Mouse (Mus musculus) spleen, adult 12 weeks (tissue): ENCODE results near the gene Camta1.

Source experiments
- DNase-seq: peaks from one replicate; pipeline ENCODE4 v3.0.0; 2022; ENCODE audit warnings: low spot score

Gene Camta1

DNA sequence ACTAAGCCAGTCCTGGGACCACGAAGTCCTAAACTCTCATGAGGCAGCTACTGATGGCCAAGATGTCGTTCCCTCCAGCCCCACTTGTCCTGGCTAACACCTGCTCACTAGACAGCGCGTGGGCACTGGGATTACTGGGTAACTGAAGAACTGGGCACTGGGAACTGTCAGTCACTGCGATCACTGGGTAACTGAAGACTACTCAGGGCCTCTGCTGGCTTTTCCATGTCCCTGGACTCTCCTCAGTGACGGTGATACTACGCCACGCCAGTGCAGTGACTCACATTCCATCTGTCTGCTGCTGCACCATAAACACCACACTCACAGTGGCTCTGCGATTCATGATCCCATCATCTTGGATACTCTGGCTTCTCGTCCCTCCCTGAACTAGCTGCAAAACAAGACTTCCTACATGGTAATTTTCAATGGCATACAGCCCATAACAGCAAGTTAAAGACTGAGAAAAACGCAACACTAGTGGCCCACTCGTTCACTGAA lies 81.7 kb downstream of the Camta1 start:
- no peak for DNase-seq

DNA sequence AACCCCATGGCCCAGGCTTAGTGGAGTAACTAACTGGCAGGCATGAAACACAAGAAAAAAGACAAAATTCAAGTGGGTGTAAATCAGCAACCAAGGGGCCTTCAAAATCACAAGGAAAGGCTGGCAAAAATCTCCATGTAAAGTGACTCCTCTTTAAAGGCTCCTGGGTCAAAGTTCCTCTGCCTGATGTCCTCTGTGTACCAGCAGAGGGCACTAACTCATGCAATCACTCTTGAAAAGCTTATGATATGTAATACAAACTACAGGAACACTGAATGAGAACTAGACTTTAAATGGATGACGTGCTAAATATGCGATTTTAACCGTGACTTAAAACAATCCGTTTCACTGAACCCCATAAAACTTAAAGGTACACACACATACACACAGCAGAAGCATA lies 83.2 kb downstream of the Camta1 start:
- no peak for DNase-seq

DNA sequence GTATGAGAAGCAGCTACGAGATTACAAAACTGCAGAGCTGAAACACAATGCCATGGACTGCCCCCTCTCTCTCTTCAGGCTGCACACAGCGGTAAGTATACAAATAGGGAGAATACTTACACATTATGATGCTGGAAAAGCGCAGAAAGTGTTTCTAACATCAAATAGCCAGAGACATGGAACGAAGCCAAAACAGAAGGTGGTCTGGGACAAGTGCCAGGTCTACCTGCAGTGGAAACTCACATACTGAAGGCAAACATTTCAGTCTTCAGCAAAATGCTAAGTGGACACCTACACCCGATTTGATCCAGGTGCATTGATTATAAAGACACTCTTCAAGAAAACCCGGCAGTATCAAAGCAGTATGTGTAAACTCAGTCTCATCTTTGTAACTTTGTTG lies 84.2 kb downstream of the Camta1 start:
- no peak for DNase-seq

DNA sequence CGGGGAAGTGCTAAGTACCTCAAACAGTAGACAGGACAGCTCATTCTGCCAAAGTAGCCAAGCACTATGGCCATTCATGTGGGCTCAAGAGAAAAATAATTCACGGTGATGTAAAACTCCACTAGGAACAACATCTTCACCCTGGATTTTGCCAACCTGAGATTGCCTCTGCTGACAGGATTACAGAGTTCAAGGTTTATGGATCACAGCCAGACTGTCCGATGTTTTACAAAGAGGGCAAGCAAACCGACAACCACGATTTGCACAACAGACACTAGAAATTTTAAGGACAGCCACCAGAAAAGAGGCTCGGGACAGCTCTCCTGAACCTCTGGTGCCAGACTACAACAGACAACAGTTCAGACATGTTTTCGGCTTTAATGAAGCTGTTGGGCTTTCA lies 86.2 kb downstream of the Camta1 start:
- DNase-seq: no peak

DNA sequence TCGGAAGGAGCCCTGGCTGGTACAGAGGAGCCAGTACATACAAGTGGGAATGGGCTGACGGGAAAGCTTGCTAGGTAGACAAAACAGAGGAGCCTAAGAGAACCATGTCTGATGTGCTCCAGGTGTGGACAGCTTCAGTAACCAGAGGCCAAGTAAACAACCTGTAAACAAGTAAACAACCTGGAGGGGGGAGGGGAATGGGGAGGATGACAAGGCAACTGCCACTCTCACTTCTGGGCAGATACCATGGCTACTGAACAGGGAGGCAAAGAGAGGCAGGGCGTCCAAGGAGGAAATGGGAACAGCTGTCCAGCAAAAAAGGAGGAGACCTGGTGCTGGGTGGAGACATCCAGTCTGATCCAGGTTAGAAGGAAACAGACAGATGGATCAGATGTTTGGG lies 88.0 kb downstream of the Camta1 start:
- no peak for DNase-seq

DNA sequence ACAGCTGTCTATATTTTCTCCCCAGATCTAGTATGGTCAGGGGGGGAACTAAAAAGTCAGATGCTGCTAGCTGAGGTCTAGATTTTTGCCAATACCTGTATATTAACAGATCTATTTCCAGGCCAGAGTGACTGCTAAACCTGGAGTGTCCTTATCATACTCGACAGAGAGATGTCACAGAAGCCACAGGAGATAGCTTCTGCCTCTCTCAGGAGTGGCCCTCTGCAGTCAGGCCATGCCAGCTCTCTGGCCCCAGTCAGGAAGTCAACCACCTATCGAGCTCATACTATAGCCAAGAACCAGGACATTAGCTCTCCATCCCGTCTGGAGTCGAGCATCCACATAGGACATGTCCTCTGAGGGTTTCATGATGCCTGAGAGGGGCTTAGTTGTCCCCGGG lies 88.7 kb downstream of the Camta1 start:
- DNase-seq: no peak

DNA sequence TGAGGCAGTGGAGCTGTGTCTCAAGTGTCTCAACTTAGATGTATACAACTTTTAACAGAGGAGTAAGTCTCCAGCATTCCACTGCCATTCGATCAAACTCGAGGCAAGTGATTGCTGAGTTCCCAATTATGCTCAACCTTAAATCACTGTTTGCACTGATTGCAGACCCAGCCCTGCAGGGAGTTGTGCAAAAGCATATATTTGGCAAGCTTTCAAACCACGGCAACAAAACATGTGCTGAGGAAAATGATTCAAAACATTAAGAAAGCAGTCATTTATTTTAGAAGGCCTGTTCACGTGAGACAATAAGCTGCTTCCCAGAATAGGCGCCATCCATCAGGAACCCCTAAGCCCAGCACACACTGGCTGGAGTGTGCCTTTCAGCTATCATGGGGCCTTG lies 91.0 kb downstream of the Camta1 start:
- DNase-seq: no peak

DNA sequence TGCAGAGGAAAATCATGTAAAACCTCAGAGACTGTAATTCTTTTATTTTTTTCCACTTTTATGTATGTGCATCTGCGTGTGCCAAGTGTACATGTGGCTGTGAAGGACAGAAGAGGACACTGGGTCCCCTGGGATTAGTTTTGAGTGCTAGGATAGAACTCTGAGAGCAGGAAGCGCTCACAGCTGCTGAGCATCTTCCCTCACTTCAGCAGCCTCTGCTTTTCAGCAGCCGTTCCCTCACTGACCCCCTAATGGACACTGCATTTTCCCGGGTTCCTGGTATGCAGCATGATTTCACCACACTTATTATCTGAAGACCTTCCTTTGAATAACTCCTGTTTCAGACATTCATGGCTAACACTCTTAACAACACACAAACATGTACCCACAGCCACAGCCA lies 93.9 kb downstream of the Camta1 start:
- DNase-seq: no peak

DNA sequence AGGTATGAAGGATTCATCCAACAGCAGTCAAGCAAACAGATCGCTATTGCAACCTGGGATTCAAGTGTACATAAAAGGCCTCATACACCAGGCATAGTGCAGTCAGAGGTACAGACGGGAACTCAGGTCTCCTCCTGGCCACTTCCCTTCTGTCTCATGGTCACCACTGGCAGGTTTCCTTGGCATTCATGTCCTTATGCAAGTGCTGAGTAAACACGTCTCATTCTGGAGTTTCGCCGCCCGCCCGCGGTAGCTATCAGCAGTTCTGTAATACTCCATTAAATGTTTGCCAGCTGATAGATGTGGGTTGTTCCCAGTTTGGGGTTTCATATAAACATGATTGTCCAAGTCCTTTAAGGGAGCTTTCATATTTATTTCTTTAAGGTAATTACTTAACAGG lies 94.3 kb downstream of the Camta1 start:
- no peak for DNase-seq

DNA sequence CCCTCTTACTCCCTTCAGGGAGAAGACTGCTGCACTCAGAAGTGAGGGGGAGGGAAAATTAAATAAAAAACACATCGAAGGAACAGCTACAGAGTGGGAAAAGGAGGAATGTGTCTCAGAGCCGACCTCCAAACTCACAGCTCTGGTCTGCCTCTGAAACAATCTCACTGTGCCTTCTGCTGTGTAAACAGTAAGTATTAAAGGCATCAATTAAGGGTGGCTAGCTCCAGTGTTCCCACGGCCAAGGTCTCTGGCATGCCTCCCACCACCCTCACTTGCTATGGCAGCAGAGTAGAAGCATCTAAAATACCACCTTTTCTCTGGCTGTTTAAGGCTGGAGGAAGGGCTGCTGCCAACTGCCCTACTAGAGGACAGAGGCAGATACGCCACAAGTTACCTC lies 96.3 kb downstream of the Camta1 start:
- DNase-seq: no peak

DNA sequence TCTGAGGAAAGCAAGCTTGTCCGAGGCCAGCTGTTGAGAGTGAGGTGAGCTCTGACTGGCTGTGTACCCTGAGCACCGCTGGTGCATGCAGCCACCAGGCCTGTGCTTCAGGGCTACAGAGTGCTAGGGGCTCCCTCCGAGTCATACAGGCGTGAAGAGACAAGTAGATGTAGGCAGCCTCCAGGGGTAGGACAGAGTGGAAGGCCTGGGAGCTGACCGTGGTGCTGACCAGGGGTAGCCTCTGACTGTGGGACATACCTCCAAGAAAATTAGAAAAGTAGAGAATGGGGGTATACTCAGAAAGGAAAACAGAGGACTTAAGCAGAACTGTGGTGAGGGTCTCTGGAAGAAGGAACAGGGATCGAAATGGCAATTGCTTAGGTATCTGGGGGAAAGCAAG lies 97.7 kb downstream of the Camta1 start:
- DNase-seq: no peak

DNA sequence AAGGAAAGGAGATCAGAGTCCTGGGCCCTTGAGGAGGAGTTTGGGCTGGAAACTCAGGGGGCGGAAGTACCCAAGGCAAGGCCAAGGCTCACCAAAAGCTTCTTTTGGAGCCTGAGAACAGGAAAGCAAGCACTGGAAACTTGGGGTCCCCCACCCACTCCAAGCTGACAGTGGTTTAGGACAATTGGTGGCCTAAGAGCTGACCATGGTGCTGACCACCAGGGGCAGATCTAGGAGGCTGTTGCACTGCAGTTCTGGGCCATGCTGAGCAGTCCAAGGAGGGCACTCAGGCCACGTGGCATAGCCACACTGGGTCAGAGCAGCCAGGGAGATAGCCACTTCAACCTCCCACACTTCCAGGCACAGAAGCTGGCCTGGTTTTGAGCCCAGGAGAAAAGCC lies 102.6 kb downstream of the Camta1 start:
- DNase-seq: no peak

DNA sequence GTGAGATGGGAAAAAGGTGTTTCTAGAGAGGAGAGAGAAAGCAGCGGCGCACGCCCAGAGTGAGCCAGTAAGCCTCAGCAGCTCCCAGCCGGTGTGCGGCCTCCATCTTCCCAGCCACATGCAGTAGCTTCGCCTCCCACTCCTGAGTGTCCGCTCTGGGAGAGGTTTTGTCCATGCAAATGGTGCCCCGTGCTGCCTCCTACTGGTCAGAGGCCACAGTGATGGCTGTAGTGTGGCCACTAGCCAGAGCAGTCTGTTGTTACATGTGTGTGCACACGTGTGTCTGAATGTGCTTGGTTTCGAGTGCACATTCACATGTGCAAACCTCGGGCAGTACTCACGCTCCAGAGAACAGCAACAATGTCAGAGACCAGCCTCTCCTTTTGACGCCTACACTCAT lies 103.3 kb downstream of the Camta1 start:
- DNase-seq: no peak

DNA sequence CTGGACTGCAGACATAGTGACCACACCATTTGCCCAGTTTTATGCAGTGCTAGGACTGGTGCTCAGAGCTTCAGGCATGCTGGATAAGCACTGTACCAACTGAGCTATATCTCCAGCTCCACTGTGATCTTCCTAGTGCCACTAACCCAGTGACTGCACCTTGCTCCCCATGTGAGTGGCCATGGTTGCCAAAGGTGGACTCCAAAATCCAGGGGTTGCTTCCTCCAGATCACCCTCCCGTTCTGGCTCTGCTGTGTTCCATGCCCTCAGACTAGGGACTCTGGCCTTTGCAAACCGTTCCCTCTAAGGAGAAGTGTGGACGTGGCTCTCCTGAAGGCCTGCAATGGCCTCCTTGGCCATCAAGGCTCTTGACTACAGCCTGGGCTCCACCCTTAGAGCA lies 104.4 kb downstream of the Camta1 start:
- no peak for DNase-seq

DNA sequence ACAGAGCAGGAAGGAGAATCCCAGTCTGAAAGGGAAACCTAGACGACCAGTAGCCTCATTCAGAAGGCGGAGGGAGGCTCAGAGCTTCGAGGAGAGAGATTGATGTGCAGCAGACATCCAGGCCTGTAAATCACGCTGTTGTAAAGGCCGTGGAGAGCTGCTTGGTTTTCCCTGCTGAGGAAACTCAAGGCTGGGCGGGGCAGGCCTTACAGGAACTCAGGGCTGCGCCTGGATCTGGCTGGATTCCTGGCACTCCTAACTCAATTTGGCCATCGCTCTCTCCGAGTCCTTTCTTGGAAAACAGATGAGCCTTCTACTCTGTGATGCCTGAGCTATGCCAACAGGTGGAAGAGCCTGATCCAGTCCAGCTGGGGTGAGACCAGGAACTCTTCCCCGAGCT lies 105.3 kb downstream of the Camta1 start:
- DNase-seq: no peak

DNA sequence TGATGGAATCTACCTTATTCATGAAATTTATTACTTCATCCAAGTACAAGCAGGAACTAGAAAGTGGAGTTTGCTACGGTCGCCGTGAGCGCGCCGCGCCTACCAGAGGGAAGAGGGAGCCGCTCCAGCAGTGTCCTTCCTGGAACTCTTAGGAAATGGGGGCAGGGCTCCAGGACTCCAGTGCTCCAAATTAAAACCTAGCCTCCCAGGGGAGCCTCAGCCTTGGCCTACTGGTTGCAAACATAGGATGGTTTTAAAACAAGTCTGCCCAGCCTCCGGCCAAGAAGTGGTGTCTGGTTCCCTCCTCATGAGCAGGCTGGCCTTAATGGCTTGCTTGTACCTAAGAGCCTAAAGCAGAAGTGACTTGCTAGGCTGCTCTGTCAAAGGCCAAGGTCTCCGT lies 108.4 kb downstream of the Camta1 start:
- no peak for DNase-seq

DNA sequence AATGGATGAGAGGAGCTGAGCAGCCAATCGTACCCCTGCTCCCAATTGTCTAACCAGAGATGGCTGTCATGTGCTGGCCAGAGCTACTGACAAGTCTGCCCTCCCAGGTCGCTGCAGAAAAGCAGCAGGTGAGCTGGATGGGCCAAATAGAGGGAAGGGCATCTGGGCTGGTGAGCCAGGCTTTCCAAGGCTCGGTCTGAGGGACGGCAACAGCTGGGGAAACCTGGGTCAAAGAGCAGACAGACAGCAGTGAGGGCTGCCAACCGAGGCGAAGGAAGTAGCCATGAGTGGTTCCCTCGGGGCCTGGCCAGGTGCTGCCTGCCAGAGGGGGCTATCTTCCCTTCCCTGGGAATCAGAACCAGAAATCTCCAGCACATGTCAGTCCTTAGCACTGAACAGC lies 109.1 kb downstream of the Camta1 start:
- no peak for DNase-seq

DNA sequence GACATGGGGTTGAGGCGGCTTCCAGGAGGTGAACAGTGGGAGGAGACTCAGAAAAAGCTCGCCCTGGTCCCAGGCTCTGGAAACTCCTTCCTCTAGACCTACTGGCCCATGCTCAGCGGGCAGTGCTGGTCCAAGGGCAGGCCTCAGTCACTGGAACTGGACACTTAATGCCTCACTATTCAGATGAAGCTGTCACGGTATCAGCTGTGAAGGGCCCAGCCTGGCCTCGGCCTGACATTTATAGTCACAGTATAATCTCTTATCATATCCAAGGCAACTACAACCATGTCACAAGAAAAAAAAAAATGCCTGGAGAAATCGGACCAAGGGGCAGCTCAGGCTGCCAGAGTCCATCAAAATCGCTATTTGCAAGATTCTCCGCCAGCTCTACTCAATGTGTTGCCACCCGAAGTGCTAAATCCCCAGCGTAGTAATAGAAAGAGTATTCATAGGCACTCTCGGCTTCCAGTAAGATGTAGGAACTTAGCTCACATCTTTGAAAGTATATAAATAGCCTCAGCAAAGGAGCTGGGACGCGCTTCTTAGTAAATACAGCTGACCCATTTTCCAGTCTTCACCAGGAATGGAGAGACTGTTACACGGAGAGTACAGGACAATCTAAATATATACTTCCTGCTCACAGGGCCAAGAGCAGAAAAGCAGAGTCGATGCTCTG lies 110.3 kb downstream of the Camta1 start:
- DNase-seq: no peak

DNA sequence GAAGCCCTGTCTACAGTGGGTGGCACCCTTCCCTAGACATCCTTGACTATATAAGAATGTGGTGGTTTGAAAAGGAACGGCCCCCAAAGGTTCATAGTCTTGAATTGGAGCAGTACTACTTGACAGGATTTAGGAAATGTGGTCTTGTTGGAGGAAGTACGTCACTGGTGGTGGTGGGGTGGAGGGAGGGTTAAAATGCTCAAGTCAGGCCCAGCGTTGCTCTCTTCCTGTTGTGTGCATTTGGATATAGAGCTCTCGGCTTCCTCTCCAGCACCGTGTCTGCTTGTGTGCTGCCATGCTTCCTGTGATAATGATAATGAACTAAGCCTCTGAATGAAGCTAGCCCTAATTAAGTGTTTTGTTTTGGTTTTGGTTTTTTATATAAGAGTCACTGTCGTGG lies 114.0 kb downstream of the Camta1 start:
- no peak for DNase-seq

DNA sequence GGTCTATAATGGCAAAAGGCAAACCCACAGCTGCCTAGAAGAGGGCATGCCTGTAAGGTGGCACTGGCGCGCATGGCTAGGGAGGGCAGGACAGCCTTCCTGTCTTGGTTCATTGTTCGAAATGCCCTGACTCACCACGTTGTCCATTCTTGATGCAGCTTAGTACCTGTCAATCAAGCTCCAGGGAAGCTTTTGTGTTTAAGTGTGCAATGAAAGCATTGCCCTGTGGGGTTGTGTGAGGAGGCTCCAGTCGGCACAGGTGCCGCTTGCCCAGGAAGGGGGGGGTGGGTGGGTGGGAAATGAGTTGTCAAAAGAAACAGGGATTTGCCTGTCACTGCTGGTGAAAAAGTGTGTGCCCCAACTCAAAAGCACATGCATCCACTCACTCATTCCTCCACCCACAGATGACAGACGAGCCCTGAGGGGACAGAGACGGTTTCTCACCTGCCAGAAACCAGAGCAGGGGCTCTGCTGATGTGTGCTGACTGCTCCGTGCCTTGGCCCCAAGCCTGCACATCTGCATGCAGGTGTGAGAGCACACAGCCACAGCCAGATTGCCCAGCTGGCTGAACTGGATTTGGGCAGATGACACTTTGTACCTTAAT lies 115.6 kb downstream of the Camta1 start:
- no peak for DNase-seq

DNA sequence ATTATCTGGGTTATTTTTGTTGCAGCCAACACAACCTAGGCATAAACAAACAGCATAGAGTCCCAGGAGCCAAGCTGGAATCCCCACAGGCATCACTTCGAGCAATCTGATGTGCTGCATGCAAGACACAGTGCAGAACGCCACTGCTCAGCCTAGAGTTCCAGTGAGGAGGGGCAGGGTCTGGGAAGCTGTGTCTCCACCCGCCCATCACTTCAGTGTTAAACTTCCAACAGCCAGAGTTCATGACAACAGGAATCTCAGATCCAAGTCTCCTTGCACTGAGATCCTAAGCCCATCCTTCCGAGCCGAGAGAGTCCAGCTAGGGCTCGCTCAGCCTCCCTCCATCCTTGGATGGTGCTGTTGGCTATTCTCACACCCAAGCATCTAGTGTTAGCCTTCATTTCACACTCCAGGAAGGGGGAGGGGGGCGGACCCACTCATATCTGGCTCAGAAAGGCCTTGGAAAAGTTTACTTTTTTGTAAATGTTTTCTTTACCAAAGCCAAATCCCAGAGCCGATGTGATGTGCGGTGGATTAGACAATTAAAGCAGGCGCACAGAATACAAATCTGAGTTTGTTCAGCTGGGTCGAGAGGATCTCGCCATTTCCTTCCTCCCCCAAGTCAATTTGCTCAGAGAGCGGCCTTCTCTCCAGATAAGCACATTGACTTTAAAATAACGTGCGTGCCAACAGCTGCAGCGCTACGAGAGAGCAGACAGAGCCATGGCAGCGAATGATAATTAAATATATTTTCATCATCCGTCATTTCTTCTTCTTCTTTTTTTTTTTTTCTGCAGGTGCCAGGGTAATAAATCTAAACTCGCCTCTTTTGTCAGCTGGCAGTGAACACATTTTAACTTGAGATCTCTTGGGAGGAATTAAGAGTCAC lies 120.2 kb downstream of the Camta1 start:
- no peak for DNase-seq

DNA sequence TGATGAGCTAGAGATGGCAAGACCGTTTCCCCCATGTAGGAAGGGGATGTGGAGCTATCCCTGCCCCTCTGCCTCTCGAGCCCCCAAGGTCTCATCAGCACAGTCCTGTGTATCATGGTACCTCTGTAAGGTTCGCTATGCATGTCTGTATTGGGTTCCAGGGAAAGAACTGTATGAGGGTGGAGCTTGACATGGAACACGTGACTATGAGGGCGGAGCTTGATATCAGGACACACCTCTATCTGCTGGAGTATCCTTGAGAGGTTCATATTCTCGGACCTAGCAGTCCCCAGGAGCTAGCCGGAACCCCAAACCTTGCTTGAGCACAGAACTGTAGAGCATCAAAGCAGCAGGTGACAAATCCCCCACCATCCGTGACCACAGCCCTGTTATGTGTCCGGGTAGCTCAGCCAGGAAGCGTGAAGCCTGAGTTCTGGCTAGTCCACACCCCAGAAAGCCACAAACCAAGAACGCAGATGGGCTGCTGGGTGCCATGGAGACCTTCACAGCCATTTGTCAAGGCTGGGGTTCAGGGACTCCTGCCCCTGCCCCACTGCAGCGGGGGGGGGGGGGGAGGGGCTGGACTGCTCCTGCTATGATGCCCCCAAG lies 122.2 kb downstream of the Camta1 start:
- DNase-seq: no peak

DNA sequence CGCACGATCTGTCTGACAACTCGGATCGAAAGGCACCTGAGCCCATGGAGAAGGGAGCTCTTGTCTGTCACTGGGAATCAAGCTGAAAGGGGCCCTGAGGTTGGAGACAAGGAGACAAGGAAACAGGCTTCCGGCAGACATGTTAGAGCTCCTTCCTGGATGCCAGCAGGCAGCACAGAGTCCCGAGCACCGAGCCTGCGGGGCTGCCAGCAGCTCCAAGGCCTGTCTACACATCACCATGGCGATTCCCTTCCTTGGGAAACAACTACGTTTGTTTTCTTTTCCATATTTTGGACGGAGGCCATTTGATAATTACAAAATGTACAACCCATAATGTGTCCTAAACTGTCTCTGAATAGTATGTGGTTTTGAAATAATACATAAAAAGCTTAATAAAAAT lies 122.8 kb downstream of the Camta1 start:
- no peak for DNase-seq
